Mouse (Mus musculus) spleen, adult 18-20 months (tissue): ENCODE results near the gene Apoa4.

Experiments
- DNase-seq, 2 experiments: peaks; one replicate each; pipeline ENCODE4 v3.0.0; 2022; ENCODE audit warnings: mixed read lengths in 2 of 2

Apoa4 gene

GRCm38 (mm10) chr9:46240526-46241153, at the start of gene Apoa4:
Apoa4 (plus strand) TSS chr9:46240696.
- DNase-seq, result no peak

GRCm38 (mm10) chr9:46191234-46191633, 49.3 kb upstream of the Apoa4 start:
- DNase-seq, result no peak

- DNase-seq, result no peak
Observed at GRCm38 (mm10) chr9:46191644-46192043, 48.9 kb upstream of the Apoa4 start.

GRCm38 (mm10) chr9:46192642-46193041, 47.9 kb upstream of the Apoa4 start:
- DNase-seq, result no peak

GRCm38 (mm10) chr9:46194809-46195208, 45.7 kb upstream of the Apoa4 start:
- DNase-seq, result no peak

- DNase-seq, result no peak
Observed at GRCm38 (mm10) chr9:46196699-46197169, 43.8 kb upstream of the Apoa4 start.

GRCm38 (mm10) chr9:46198461-46198860, 42.0 kb upstream of the Apoa4 start:
- no peak for DNase-seq

GRCm38 (mm10) chr9:46198936-46199335, 41.6 kb upstream of the Apoa4 start:
- DNase-seq, result no peak

- DNase-seq, result no peak
Observed at GRCm38 (mm10) chr9:46199609-46200008, 40.9 kb upstream of the Apoa4 start.

GRCm38 (mm10) chr9:46206834-46207500, 33.5 kb upstream of the Apoa4 start:
- DNase-seq, result no peak

GRCm38 (mm10) chr9:46207501-46207869, 33.0 kb upstream of the Apoa4 start:
- DNase-seq, result no peak

GRCm38 (mm10) chr9:46208401-46208974, 32.0 kb upstream of the Apoa4 start:
- DNase-seq, result no peak

GRCm38 (mm10) chr9:46210473-46210872, 30.0 kb upstream of the Apoa4 start:
- no peak for DNase-seq

GRCm38 (mm10) chr9:46214276-46214675, 26.2 kb upstream of the Apoa4 start:
- no peak for DNase-seq

GRCm38 (mm10) chr9:46214946-46215337, 25.6 kb upstream of the Apoa4 start:
- DNase-seq, result no peak

GRCm38 (mm10) chr9:46215338-46216322, 24.9 kb upstream of the Apoa4 start:
- DNase-seq, result no peak

- no peak for DNase-seq
Observed at GRCm38 (mm10) chr9:46216744-46217470, 23.6 kb upstream of the Apoa4 start.

- DNase-seq, result no peak
Observed at GRCm38 (mm10) chr9:46218176-46218575, 22.3 kb upstream of the Apoa4 start.

- no peak for DNase-seq
Observed at GRCm38 (mm10) chr9:46223090-46223489, 17.4 kb upstream of the Apoa4 start.

GRCm38 (mm10) chr9:46224101-46224500, 16.4 kb upstream of the Apoa4 start:
- no peak for DNase-seq

- no peak for DNase-seq
Observed at GRCm38 (mm10) chr9:46224945-46225660, 15.4 kb upstream of the Apoa4 start.
